Mouse (Mus musculus): ENCODE data around the gene Iscu.
"Not testable (repeated sequence)": the region's sequence is repeated elsewhere in the genome, so short reads cannot be mapped to it uniquely, and the experiment has no call there.

Iscu gene

DNA sequence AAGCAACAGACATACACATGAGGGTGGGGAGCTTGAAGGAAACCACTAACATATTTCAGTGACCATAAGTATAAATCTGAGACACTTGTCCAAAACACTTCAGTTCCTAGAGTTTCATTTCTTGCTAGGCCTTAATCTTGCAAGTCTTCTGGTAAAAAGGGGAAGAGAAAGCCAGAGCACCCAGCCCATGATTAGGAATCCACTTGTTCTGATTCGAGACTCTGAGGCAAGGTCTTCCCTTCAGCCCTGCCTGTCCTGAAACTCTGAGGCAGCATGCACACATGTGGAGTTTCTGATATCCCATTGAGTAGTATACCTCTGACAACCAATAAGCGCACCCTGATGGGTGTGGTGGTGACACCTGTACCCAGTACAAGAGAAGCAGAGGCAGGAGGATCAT, 11.0 kb upstream of the Iscu start:
- DNase-seq: no peak

- no peak for DNase-seq
Observed at GRCm38 (mm10) chr5:113764426-113764825, 8.1 kb upstream of the Iscu start.

DNA sequence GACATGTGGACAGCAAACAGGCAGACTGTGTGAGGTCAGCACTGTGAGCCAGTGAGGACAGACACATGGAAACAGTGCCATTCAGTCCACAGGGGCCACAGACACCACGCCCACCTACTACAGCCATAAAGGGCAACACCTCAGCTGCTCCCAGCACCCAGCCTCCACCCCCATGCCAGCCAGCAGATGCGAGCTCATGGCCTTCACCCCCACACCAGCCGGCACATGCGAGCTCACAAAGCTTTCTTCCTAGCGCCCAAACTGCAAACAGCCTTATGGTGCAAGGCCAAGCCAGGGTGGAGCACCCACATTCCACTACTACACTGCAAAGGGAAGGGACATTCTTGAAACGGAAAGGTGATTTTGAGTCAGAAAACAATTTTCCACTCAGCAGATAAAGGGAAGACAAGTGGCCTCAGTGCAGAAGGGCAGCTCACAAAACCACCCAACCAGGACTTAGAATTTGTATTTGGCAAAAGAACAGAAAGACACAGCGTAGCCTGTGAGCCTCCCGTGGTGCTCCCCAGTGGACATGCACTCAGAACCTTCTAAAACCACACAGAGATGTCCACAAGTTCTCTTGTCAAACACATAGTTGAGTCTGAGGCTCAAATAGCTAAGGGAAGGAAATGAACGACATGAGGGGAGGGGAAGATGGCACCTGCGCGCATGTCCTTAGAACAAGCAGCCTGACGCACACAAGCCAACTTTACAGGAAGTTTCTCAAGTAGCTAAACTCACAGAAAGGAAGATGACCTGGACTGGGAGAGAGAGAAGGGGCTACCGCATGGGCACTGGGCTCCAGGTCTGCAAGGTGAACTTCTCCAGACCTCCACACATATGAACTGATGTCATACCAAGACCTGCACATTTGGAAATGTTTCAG, 6.7 kb upstream of the Iscu start:
- DNase-seq: no peak

DNA sequence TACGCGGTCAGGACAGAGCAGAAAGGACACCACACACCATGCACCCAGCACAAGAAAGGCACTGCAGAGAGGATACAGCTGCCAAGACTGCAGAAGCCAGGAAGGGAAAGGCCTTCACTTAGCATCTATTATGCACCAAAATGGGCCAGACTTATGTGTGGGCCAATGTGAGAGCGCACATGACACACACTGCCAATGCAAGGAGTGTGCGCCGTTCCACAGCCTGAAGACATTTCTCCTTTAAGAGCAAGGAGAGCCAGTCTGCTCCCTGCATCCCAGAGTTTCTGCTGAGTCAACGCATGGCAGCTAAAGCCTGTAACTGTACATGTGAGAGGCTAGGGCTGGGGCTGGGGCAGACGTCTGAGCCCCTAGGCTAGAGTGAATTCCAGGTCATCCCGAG, 3.7 kb upstream of the Iscu start:
- DNase-seq: no peak

DNA sequence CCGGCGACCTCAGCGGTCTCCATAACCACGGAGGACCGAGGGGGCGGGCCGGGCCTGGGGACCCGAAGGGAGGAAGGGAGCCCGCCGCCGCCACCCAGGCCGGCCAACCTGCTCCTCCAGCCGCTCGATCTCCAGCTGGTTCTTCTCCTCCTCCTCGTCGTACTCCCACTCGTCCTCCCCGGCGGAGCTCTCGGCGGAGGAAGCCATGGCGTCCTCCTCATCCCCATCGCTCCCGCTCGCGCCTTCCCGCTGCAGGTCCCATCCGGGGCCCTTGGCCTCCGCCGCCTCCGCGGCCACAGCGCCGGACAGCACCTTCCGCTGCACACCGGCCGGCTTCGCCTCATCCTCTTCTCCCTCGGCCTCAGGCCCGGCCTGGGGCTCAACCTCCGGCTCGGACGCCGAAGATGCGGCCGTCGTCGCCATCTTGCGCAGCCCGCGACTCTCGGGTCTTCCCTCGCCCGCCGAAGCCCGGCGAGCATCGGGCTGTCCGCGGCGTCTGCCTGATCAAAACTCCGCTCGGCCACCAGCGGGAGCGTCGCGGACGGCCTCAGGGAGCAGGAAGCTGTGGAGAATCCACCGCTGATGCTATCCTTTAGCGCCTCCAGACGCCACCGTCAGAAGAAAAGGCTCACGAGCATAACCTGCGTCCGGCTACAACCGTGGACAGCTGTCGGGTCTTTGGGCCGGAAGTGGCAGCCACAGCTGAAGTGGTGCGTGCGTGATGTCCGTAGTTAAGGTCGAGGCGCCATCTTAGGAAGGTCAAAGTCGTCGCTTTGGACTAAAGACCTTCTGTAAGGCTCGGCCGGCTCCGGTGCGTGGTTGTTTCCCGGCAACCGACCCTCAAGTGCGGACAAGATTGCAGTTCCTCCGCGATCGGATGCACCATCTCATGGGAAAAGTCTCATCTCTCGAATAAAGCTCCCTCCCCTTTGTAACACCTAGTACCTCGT, 1.1 kb upstream of the Iscu start:
- peak; percentile 89 to 92 for DNase-seq

DNA sequence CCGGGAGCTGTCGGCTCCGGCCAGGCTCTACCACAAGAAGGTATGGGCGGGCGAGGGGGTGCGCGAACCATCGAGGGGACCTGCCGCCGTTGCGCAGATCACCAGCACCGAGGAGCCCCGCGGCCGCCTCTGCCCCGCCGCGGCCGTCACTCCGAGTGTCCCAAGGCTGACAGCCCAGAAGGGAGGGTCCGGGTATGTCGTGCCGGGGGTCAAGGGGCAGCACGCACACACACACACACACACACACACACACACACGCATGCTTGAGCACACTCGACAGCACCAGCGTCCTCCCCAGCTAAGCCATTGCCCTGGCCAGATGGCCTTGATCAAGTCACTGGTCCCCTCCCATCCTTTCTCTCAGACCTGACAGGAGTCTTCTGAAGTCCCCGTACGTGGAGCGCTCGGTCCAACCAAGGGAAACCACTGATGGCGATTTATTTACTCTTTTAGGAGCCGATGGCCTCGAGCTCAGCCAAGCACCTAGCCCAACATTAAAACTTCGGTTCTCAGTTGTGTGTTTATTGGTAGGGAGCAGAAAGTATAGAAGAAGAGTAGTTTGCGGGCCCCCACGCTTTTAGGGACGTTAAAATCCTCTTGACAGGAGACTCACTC, 464 bp downstream of the Iscu start:
- no peak for DNase-seq

DNA sequence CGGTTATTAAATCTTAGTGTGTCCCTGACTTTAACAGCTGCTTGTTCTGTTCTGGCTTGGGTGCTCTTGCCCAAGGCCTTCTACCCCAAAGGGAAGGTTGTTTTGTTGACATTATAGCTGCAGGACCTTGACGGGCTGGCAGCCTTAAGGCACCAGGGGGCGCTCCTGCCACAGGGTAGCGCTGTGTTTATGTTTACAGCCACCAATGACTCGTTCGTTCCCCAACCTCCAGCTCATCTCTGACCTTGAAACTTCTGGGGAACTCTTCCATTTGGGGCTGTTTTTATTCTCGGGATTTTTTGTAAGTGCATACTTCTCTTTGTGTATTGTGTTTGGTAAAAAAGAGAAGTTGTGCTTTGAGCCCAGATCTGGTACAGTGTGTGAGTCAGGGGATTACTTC, 1.1 kb downstream of the Iscu start:
- DNase-seq: peak; percentile 82 to 85

GRCm38 (mm10) chr5:113775585-113775984, 3.0 kb downstream of the Iscu start:
- DNase-seq: no peak

- no peak for DNase-seq
Observed at GRCm38 (mm10) chr5:113776128-113776895, 3.8 kb downstream of the Iscu start.

DNA sequence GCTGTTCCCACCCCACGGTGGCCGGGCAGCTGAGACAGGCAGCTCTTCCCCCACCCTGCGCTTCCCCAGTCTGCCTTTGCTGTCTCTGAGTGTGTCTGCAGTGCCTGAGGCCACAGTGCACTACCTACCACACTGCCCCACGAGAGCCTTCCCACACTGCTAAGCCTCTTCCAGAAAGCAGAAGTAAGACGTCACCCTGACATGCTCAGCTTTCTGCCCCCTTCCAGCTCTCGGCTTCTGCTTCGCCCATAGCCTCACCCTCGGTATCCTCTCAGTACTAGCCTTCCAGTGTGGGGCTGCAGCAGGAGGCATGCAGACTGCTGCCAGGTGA, 4.3 kb downstream of the Iscu start:
- peak in 1 of 2 experiments; percentile 41 for DNase-seq

DNA sequence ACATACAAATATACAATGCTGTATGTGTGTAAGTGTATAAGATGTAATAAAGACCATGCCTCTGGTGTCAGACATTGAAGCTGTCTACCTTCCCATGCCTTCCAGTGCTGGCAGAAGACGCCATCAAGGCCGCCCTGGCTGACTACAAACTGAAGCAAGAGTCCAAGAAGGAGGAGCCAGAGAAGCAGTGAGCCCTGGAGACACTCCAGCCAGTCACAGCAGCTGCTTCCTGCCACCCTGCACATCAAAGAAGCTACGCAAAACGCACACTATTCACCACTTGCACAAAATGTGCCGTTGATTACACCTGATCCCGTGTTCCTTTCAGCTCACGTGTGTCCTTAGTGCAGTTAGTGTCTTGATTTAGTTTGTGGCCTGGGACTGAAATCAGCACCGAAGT, 5.2 kb downstream of the Iscu start:
- not testable (repeated sequence) for DNase-seq

DNA sequence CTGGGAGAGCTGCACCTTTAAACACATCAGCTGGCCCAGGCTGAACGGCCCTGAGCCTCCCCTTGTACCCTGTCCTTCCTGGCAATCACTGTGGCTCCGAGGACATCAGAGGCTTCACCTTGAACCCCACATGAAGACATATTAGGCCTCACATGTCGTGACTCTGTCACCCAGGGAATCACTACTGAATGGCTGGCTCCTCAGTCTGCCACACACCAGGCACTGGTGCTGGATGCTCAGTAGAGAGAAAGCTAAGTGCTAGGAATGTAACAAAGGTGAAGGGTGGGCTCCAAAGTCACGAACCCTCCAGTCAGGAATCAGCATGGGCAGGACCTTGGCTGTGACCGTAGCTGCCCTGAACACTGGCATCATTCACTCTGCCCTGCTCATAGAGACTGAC, 7.0 kb downstream of the Iscu start:
- DNase-seq: no peak

- DNase-seq: no peak
Observed at GRCm38 (mm10) chr5:113780082-113780752, 7.7 kb downstream of the Iscu start.

- no peak for DNase-seq
Observed at GRCm38 (mm10) chr5:113780763-113781162, 8.2 kb downstream of the Iscu start.

DNA sequence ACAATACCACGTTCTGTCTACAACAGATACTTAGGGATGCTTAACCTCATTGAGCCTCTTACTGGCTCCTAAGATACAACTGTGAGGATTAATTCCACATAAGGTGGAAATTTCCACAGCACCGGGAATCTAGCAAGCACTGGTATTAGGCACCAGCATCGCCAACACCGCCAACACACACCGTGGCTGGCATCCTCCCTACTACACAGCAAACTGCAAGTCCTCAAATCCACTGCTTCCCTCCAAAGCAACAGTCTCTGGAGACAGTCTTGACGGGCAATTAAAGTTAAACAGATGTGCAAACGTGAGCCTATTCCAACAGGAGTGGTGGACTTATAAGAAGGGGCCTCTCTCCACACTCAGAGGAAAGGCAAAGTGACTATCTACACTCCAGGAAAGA, 8.7 kb downstream of the Iscu start:
- DNase-seq: no peak

DNA sequence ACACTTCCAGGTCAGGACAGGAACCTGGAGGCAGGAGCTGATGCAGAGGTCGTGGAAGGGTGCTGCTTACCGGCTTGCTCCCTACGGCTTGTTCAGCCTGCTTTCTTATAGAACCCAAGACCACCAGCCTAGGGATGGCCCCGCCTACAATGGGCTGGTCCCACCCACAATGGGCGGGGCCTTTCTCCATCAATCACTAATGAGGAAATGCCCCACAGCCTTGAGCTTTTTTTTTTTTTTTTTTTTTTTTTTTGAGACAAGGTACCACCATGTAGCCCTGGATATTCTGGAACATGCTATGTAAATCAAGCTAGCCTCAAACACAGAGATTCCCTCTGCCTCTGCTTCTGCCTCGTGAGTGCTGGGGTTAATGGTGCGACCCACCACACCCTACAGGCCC, 9.3 kb downstream of the Iscu start:
- DNase-seq: no peak

- DNase-seq: no peak
Observed at GRCm38 (mm10) chr5:113782624-113783023, 10.1 kb downstream of the Iscu start.

DNA sequence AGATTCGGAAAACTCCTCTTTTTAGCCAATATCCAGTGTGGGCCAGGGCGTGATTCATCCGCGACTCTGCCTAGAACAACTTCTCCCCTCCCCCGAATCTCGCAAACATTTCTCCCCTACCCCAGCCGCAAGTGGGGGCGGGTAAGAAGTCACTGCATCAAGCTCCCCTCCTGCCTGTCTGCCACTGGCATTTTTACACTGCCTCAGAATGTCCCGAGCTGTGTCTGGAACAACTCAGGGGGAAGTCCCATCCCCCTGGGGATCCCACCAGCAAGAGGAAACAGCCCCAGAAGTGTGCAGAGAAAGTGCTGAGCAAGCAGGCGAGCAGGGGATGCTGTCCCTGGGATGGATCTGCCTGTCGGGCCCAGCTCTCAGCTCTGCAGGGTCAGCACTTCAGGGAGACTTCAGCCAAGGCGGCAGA, 11.0 kb downstream of the Iscu start:
- peak in 1 of 2 experiments; percentile 31 for DNase-seq

GRCm38 (mm10) chr5:113784104-113784503, 11.6 kb downstream of the Iscu start:
- not testable (repeated sequence) for DNase-seq

DNA sequence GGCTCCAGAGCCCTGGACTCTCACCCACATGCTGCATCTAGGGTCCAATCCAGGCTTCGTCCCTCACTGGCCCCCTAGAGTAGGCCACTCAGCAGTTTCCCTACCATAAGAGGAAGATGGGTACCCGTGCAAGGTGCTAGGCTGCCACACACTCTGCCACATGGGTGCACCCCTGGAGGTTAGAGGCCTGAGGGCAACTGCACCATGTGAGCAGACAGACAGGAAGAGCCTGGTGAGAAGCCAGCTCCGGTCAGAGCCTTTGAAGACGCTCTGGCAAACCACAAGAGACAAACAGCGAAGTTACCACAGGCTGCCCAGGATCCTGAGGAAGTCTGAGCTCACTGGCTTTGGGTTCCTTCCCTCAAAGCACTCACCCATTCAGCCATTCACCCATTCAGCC, 14.4 kb downstream of the Iscu start:
- DNase-seq: no peak

DNA sequence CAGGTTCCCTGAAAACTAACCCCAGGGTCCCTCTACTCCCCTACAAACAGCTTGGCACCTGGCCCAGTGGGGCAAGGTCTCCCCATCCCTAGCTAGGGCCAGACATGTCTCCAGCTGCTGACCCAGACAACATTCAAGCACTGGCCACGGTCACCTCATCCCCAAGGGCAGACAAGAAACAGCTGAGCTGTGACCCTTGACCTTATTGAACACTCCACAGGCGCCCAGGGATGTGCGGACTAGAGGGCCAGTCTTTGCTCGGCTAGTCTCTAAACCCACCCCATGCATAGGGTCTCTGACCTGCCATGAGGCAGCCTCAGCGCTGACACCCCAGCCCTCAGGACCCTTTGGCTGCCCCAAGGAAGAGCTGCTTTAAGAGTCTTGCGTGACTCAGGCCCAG, 16.1 kb downstream of the Iscu start:
- DNase-seq: no peak
